Mouse (Mus musculus) heart, postnatal 0 days (tissue): ENCODE measurements at regions not wholly inside any gene's neighbourhood (a gene's known extent, or its start where the extent isn't known, plus 50 kb on each side); places are given as distances from the start of the nearest gene placed in this dataset.

Experiments used
- CTCF ChIP-seq: IDR thresholded peaks from 2 replicates; pipeline ENCODE4 v1.5.1; 2016; ENCODE audit warnings: antibody characterized with exemption, control low read depth, low read depth
- EP300 ChIP-seq: IDR thresholded peaks from 2 replicates; pipeline ENCODE4 v1.6.1; 2016; ENCODE audit warnings: antibody characterized with exemption, low read depth

GRCm38 (mm10) chr4:12571881-12572280, 400.1 kb upstream of the Fam92a start:
- TF ChIP-seq CTCF (peak; percentile 41), EP300 (no peak)
